Mouse (Mus musculus) stomach, postnatal 0 days (tissue): Measurements from ENCODE around the gene Elmo2. TPM values are rescaled to one million over a fixed set of nuclear protein-coding genes. Genes with fewer than 3 reads are reported as not detected.

Experiments used
- ATAC-seq: fragments of 200-750 bp; cut with Nextera tagmentation; 2 replicates; pipeline ENCODE4 v1.8.0; 2017; ENCODE audit not compliant: low FRiP score, low TSS enrichment
- DNase-seq: peaks from one replicate; pipeline ENCODE4 v3.0.0-alpha.2; 2016; ENCODE audit warnings: low spot score
- H3K27ac ChIP-seq: fragments of 300-500 bp; sonication (generic); replicated peaks from 2 replicates; pipeline ENCODE4 v1.5.1; 2014; ENCODE audit warnings: mild to moderate bottlenecking, control low read depth
- H3K27me3 ChIP-seq: fragments of 300-500 bp; sonication (generic); 2 replicates; pipeline ENCODE4 v1.6.1; 2014; ENCODE audit warnings: low read length; ENCODE audit not compliant: control insufficient read depth, insufficient read depth
- H3K36me3 ChIP-seq: fragments of 300-500 bp; sonication (generic); 2 replicates; pipeline ENCODE4 v1.6.1; 2014; ENCODE audit warnings: low read length, mixed read lengths; ENCODE audit not compliant: control insufficient read depth, insufficient read depth
- H3K4me1 ChIP-seq: fragments of 300-500 bp; sonication (generic); replicated peaks from 2 replicates; pipeline ENCODE4 v1.6.1; 2014; ENCODE audit warnings: antibody characterized with exemption; ENCODE audit not compliant: control insufficient read depth, insufficient read depth
- H3K4me2 ChIP-seq: fragments of 300-500 bp; sonication (generic); replicated peaks from 2 replicates; pipeline ENCODE4 v1.6.1; 2014; ENCODE audit warnings: low read depth, mild to moderate bottlenecking, control low read depth, moderate library complexity
- H3K4me3 ChIP-seq: fragments of 300-500 bp; sonication (generic); 2 replicates; pipeline ENCODE4 v1.5.1; 2014; ENCODE audit warnings: low read depth, low read length, control low read depth
- H3K9ac ChIP-seq: fragments of 300-500 bp; sonication (generic); 2 replicates; pipeline ENCODE4 v1.6.1; 2014; ENCODE audit warnings: mild to moderate bottlenecking, low read length, control low read depth, mixed read lengths
- H3K9me3 ChIP-seq: fragments of 300-500 bp; sonication (generic); 2 replicates; pipeline ENCODE4 v1.6.1; 2016; ENCODE audit warnings: low read length; ENCODE audit not compliant: control insufficient read depth
- CTCF ChIP-seq: IDR thresholded peaks from 2 replicates; pipeline ENCODE4 v1.5.1; 2016; ENCODE audit warnings: antibody characterized with exemption, low read depth, mild to moderate bottlenecking, moderate library complexity
- EP300 ChIP-seq: optimal IDR thresholded peaks from 2 replicates; pipeline ENCODE3; 2016; ENCODE audit warnings: antibody characterized with exemption
- whole genome bisulfite sequencing: fragments of 180-500 bp; shearing (Covaris S2); extraction: QIAGEN DNeasy Blood & Tissue Kit; methylation state at CpG from one replicate; pipeline ENCODE4 v1.1.7; 2014; 5-methylcytosine and 5-hydroxymethylcytosine counted together
- polyA plus RNA-seq: library from polyadenylated mRNA; unstranded; fragments of >200 nt; fragmentation: Nextera tagmentation; extraction: Ambion mirVana; gene quantifications from 2 replicates; pipeline ENCODE4 v1.2.1, GENCODE M21; 2015

Elmo2 gene
- polyA plus RNA-seq, 1 experiment from 2014 or later, result 22.6 TPM

DNA sequence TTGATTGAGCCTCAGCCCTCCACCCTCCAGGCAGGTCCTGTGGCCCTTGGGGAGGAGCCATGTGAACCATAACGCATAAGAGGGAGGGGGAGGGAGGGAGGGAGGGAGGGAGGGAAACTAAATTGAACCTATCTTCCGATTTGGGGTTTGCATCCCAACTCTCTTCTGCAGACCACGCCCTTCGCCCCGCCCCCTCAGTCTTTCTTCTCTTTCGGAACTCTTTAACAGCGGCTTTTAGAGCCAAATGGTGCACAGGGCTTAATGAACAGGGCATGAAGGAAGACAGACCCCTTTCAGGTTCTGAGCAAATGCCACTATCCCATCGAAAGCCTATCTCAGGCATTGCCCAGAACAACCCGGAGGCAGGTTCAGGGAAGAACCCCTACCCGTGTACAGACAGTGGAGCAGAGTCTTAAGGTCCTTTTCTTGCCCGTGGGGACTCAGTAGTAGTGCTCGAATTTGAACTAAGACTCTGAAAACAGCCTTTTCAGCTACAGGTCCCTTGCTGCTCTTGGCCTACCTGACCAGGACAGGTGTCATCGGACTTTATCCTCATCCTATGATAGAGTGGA, 41.7 kb upstream of the Elmo2 start:
- no peak for TF ChIP-seq EP300
- Histone ChIP-seq H3K9ac (no peak overlapping the region), H3K36me3 (no peaks in the 10 kb centered on the region), H3K4me3 (peak overlapping the region; percentile 12), H3K4me1 (no peaks in the 10 kb centered on the region), H3K4me2 (peak overlapping the region; percentile 20; the same call in 1 of the 2 replicates), H3K27me3 (no peaks in the 10 kb centered on the region), H3K9me3 (no peaks in the 10 kb centered on the region), H3K27ac (no peak overlapping the region)
- ATAC-seq (no peak), DNase-seq (peak; percentile 22)
- 2% methylated on average over 13 of the region's 13 CpGs for WGBS

DNA sequence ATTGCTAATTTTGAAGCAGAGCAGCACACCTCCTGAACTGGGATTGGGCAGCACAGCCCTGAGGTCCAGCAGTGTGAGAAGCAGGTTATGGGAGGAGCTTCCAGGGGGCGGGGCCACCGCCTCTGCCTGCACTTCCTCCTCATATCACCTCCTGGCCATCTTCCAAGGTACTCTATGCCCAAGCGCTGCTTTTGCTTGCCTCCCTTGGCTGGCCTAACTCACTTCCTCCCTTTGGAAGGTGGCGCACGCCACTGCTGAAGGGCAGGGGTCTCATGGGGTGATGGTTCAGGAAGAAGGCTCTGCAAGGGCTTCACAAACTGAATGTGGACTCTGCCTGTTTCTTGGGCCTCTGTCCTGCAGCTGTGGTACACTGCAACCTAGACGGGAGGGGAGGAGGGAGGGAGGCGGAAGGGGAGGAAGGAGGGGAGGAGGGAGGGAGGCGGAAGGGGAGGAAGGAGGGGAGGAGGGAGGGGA, 40.8 kb upstream of the Elmo2 start:
- Histone ChIP-seq H3K9me3 (no peaks in the 10 kb centered on the region), H3K4me1 (no peaks in the 10 kb centered on the region), H3K4me2 (0 out of 2 replicates have a peak overlapping the region, but pooled peaks have one; percentile 19), H3K4me3 (no peak overlapping the region), H3K36me3 (no peaks in the 10 kb centered on the region), H3K27me3 (no peaks in the 10 kb centered on the region), H3K27ac (no peak overlapping the region), H3K9ac (no peak overlapping the region)
- ATAC-seq, result peak; percentile 84
- 0% methylated on average over 3 of the region's 8 CpGs for WGBS
- DNase-seq, result peak; percentile 87
- no peak for TF ChIP-seq EP300
- TF ChIP-seq CTCF, result no peak

DNA sequence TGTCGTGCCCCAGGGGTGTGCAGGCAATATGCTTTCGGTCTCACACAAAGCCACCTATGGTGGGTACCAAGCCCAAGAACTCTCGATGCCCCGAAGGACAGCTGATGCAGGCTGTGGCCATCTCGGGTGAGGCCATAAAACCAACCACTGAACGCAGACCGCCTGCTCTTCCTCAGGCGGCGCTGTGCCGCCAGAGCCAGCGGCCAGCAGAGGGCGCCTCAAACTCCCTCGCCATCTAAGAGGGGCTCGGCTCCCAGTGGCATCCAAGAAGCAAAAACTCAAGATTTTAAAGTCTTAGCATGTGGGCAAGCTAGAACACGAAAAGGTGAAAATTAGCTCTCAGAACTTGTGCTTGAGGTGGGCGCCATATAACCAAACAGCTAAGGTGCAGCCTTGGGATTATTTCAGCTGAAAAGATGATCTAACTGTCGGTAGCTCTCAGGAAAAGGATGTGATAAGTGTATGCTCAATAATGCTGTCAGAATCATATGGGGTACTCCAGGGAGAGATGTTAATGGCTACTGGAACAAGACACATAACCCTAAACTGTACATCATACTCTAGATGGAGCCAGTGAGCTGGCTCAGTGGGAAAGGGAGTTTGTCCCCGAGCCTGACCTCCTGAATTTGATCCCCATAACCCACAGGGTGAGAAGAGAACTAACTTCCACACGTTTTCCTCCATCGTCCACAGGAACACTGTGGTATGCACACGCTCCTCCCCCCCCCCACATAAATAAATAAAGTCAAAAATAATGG, 38.2 kb upstream of the Elmo2 start:
- no peaks in the 10 kb centered on the region for H3K4me1 ChIP-seq
- no peak overlapping the region for H3K27ac ChIP-seq
- no peak overlapping the region for H3K4me2 ChIP-seq
- H3K9ac ChIP-seq, result no peak overlapping the region
- DNase-seq (peak; percentile 55), ATAC-seq (peak; percentile 49; the same call in 1 of the 2 replicates)
- no peaks in the 10 kb centered on the region for H3K36me3 ChIP-seq
- no peaks in the 10 kb centered on the region for H3K27me3 ChIP-seq
- TF ChIP-seq EP300 (no peak), CTCF (peak; percentile 87)
- WGBS, result 12% methylated on average over 21 of the region's 21 CpGs
- no peaks in the 10 kb centered on the region for H3K9me3 ChIP-seq
- no peak overlapping the region for H3K4me3 ChIP-seq

DNA sequence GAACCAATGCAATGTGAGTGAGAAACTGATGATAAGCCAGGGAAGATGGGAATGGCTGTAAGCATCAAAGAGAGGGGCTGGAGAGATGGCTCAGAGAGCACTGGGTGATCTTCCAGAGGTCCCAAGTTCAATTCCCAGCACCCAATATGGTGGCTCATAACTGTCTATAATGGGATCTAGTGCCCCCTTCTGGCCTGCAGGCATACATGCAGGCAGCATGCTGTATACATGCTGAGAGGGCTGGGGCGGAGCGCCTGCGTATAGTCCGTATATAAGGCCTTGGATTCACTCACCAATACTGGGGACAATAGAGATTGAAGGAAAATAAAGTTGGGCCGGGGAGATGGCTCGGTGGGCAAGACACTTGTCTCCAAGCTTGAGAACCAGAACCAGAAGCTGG, 37.0 kb upstream of the Elmo2 start:
- no peak overlapping the region for H3K4me3 ChIP-seq
- H3K36me3 ChIP-seq, result no peaks in the 10 kb centered on the region
- H3K4me2 ChIP-seq, result no peak overlapping the region
- H3K27me3 ChIP-seq, result no peaks in the 10 kb centered on the region
- DNase-seq (no peak), ATAC-seq (no peak)
- no peaks in the 10 kb centered on the region for H3K9me3 ChIP-seq
- H3K9ac ChIP-seq, result no peak overlapping the region
- H3K4me1 ChIP-seq, result no peaks in the 10 kb centered on the region
- 83% methylated on average over 6 of the region's 6 CpGs for WGBS
- no peak overlapping the region for H3K27ac ChIP-seq
- TF ChIP-seq EP300 (no peak), CTCF (no peak; the same call in 1 of the 2 replicates)

DNA sequence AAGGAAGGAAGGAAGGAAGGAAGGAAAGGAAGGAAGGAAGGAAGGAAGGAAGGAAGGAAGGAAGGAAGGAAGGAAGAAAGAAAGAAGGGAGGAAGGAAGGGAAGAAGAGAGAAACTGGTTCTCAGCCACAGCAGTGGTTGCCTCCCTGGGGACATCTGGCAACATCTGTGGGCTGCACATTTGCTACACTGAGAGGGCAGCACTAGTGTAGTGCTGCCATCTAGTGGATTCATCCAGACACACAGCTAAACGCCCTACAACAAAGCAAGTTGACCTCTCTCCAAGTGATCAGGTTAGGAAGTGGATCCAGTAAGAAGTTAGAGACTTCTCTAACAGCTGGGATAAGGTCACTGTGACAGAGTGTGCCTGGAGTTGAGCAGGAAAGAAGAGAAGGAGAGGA, 34.6 kb upstream of the Elmo2 start:
- Histone ChIP-seq H3K9me3 (no peaks in the 10 kb centered on the region), H3K4me2 (no peak overlapping the region), H3K9ac (no peak overlapping the region), H3K27me3 (no peaks in the 10 kb centered on the region), H3K36me3 (no peaks in the 10 kb centered on the region), H3K27ac (no peak overlapping the region), H3K4me3 (no peak overlapping the region), H3K4me1 (no peaks in the 10 kb centered on the region)
- ATAC-seq (peak; percentile 73), DNase-seq (peak; percentile 68)
- WGBS, result 0% methylated on average over 1 of the region's 1 CpGs
- TF ChIP-seq CTCF, result peak; percentile 94
- no peak for TF ChIP-seq EP300

DNA sequence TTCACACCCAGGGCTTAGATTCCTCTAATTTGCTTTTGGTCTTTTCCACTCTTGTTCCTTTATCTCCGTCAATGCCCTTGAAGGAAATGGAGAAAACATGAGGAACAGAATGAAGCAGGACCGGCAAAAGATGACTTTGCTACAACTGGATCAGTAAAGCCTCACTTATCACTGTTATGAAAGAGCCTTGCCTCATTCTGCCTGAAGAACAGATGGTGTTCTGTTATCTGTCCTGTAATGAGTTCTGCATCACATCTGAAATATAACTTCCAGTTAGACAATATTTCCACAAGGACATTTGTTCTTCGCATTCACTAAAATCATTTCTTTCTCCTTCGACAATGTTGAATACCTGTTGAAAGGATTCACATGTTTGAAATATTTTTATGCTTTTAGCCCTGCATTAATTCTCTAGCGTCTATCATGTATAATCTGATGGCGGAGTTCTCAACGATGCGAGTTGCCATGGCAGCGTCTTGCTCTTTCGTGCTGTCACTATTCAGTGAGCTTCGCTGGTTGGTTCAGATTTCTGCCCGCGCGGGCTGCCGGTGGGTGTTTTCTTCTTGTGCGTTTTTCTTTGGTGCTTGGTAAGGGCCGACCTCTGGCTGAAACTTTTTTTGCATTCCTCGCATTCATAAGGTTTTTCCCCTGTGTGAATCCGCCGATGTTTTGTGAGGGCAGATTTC, 25.7 kb upstream of the Elmo2 start:
- Histone ChIP-seq H3K4me3 (no peak overlapping the region), H3K4me1 (no peaks in the 10 kb centered on the region), H3K27me3 (no peaks in the 10 kb centered on the region), H3K36me3 (no peaks in the 10 kb centered on the region), H3K9me3 (peaks cover 3% of the 10 kb centered on the region; the same call in 1 of the 2 replicates), H3K9ac (no peak overlapping the region), H3K4me2 (no peak overlapping the region), H3K27ac (no peak overlapping the region)
- TF ChIP-seq EP300, result no peak
- TF ChIP-seq CTCF, result no peak
- DNase-seq (no peak), ATAC-seq (no peak)
- 91% methylated on average over 20 of the region's 20 CpGs for WGBS
